7 mouse cellular contexts compared by ENCODE assay signal in the genomic region with DNA sequence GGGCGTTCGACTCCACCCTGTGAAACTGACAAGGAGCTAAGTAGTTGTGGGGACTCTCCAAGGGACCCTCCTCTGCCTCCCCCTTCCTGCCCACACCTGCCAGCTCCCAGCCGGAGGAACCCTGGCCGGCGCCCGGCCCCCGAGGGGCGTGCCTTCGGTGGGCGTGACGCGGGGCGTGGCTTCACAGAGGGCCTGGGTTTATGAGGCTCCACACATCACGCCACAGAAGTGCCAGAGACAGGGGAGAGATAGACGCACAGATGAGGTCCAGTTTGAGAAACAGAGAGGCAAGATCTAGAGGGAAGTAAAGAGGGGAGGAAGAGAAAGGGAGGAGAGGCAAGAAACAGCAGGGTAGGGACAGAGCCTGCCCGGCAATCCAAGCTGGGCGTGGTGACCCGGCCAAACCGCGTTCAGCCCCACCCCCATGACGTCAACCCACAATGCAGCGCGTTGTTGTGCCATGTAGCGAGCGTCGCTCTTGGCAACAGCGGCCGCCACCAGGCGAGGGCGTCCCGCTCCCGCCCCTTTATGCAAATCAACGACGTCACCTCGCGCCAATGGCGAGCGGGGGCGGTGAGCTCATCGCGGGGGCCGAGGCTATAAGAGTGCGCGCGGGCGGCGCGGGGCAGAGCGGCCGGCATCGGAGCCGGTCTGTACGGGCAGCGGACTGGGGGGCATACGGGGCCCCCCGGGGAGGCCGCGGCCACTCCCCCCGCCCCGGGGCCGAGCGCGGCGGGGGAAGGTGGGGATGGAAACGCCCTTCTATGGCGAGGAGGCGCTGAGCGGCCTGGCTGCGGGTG. TPM values are rescaled to one million over a fixed set of nuclear protein-coding genes. Genes with fewer than 3 reads are reported as not detected.
DNase-seq lines count a peak whose midpoint lies in the region; ATAC-seq and TF ChIP-seq lines count a peak whose summit lies in the region.

A gene (plus strand): TSS at position 640 of the 800 bp plus-strand sequence.

- intact Hi-C loops in left cerebral cortex, postnatal 4 days (cut with DNase I): no loop called here

- H3K36me3 ChIP-seq in intestine, postnatal 0 days (ENCODE audit: control insufficient read depth, insufficient read depth): peaks cover 6% of the 10 kb centered on the region
- 0 out of 2 replicates have a peak, but pooled peaks cover 5% of the 10 kb centered on the region for H3K36me3 ChIP-seq in midbrain, embryonic 12.5 days
- H3K36me3 ChIP-seq in small intestine, adult 2 months (ENCODE audit: control insufficient read depth, insufficient read depth, low read length): peaks cover 9% of the 10 kb centered on the region

- H3K4me3 ChIP-seq in intestine, postnatal 0 days (ENCODE audit: low read depth, low read length): peak within 1 kb of the TSS; percentile 63
- peak within 1 kb of the TSS; percentile 97 for H3K4me3 ChIP-seq in midbrain, embryonic 12.5 days
- H3K4me3 ChIP-seq in small intestine, adult 2 months (ENCODE audit: low read depth, low read length): peak within 1 kb of the TSS; percentile 80

- H3K9me3 ChIP-seq in intestine, postnatal 0 days (ENCODE audit: control insufficient read depth): no peaks in the 10 kb centered on the region
- no peaks in the 10 kb centered on the region for H3K9me3 ChIP-seq in midbrain, embryonic 12.5 days

- TF ChIP-seq CTCF in intestine, postnatal 0 days (IDR thresholded peaks at IDR 0.05; ENCODE audit: low read depth): peak; percentile 46
- no peak for TF ChIP-seq CTCF in small intestine, adult 2 months (IDR thresholded peaks at IDR 0.05; ENCODE audit: extremely low read depth, insufficient read length, insufficient replicate concordance, low read depth, low read length)

- H3K27me3 ChIP-seq in intestine, postnatal 0 days (replicated peaks; ENCODE audit: control insufficient read depth, insufficient read depth, low read length): no peaks in the 10 kb centered on the region
- H3K27me3 ChIP-seq in midbrain, embryonic 12.5 days: peaks cover 7% of the 10 kb centered on the region; the same call in 1 of the 2 replicates
- H3K27me3 ChIP-seq in small intestine, adult 2 months (ENCODE audit: control insufficient read depth, insufficient read depth, low read length): no peaks in the 10 kb centered on the region

- H3K9ac ChIP-seq in intestine, postnatal 0 days (ENCODE audit: low read depth, low read length): peak within 1 kb of the TSS; percentile 98
- peak within 1 kb of the TSS; percentile 100 for H3K9ac ChIP-seq in midbrain, embryonic 12.5 days (replicated peaks)

- under 1% methylated on average over 64 of the region's 69 CpGs for WGBS in intestine, postnatal 0 days
- WGBS in midbrain, embryonic 12.5 days: under 1% methylated on average over 58 of the region's 69 CpGs
- under 1% methylated on average over 69 of the region's 69 CpGs for WGBS in small intestine, adult 2 months

- peak within 1 kb of the TSS; percentile 61 for H3K4me2 ChIP-seq in intestine, postnatal 0 days (replicated peaks; ENCODE audit: low read depth)
- H3K4me2 ChIP-seq in midbrain, embryonic 12.5 days (replicated peaks): peak within 1 kb of the TSS; percentile 71

- peaks cover 20% of the 10 kb centered on the region for H3K4me1 ChIP-seq in intestine, postnatal 0 days (replicated peaks; ENCODE audit: control insufficient read depth, insufficient read depth, low read length)
- H3K4me1 ChIP-seq in midbrain, embryonic 12.5 days: peaks cover 56% of the 10 kb centered on the region
- H3K4me1 ChIP-seq in small intestine, adult 2 months (ENCODE audit: control insufficient read depth, insufficient read depth, insufficient read length, low read length): peaks cover 43% of the 10 kb centered on the region

- peak; percentile 85 for ATAC-seq in intestine, postnatal 0 days
- ATAC-seq in midbrain, embryonic 12.5 days (ENCODE audit: low FRiP score, low read depth): peak; percentile 83

- peak within 1 kb of the TSS; percentile 97 for H3K27ac ChIP-seq in intestine, postnatal 0 days (ENCODE audit: low read depth, low read length)
- H3K27ac ChIP-seq in midbrain, embryonic 12.5 days (replicated peaks): peak within 1 kb of the TSS; percentile 99
- peak within 1 kb of the TSS; percentile 100 for H3K27ac ChIP-seq in small intestine, adult 2 months (ENCODE audit: insufficient read depth, low read depth, low read length)

- peak; percentile 100 for TF ChIP-seq POLR2A in small intestine, adult 2 months (IDR thresholded peaks at IDR 0.05; ENCODE audit: low read depth, low read length)

- peak; percentile 98 for DNase-seq in adrenal gland, adult 8-10 months
- DNase-seq in embryo, embryonic 9.5 days (ENCODE audit: extremely low spot score): peak; percentile 99
- DNase-seq in gonadal fat pad, adult 2 months (ENCODE audit: low read depth): no peak
- peak; percentile 99 for DNase-seq in left cerebral cortex, postnatal 4 days

RNA-seq across cellular contexts. Expression of the gene that starts here (rescaled TPM):
- total RNA-seq in adrenal gland, adult 8-10 months (2022): 100 to 1,000 TPM; 187 to 329 (median 253) TPM
- 170 and 254 TPM in 2 replicates for polyA plus RNA-seq in gonadal fat pad, adult 2 months (2012; rRNA removed)
- polyA plus RNA-seq in intestine, postnatal 0 days (2015; fragmentation: Nextera tagmentation; extraction: Ambion mirVana): 114 and 121 TPM in 2 replicates
- total RNA-seq in left cerebral cortex, postnatal 4 days (2021): 100 to 1,000 TPM; 146 to 158 TPM
- 206 and 213 TPM in 2 replicates for polyA plus RNA-seq in midbrain, embryonic 12.5 days (2016; fragmentation: Nextera tagmentation; extraction: Ambion mirVana)
- 419 and 1,098 TPM in 2 replicates for polyA plus RNA-seq in small intestine, adult 2 months (2012; rRNA removed)
